Mouse (Mus musculus): ENCODE measurements around the gene Wfs1.

Wfs1 gene

DNA sequence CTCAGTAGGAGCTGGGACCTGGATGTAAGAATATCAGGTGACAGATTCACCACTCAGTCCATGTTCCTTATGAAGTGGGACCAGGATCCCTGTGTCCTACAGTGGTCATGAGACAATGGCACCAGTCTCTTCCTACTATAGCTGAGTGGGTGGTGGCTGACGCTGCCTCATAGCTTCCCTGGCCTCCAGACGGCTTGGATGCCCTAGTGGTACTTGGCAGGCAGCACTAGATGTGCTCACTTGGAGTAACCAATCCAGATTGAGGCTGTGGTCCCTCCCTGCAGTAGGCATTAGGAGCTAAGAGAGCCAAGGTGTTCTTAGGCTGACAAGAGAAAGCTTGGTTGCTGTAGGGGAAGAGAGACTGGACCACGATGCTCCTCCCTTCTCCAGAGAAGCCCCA is 59.6 kb downstream of the Wfs1 start:
- WGBS = 44% methylated on average over 3 of the region's 3 CpGs

DNA sequence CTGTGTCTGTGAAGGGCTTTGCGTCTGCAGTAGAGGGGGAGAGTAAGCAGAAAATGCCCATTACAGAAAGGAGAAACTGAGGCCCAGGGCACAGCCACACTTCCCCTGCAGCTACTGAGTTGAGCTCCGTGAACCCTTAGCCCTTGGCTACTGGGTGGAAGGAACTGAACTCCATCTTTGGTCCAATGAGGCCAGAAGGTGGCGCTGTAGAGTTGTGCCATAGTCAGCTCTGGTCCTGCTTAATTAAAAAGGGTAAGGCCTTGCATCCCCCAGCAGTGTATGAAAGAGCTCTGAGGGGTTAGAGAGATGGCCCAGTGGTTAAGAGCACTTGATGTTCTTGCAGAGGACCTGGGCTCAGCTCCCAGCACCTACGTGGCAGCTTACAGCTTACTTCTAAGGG is 60.3 kb downstream of the Wfs1 start:
- 45% methylated on average over 4 of the region's 4 CpGs for WGBS

DNA sequence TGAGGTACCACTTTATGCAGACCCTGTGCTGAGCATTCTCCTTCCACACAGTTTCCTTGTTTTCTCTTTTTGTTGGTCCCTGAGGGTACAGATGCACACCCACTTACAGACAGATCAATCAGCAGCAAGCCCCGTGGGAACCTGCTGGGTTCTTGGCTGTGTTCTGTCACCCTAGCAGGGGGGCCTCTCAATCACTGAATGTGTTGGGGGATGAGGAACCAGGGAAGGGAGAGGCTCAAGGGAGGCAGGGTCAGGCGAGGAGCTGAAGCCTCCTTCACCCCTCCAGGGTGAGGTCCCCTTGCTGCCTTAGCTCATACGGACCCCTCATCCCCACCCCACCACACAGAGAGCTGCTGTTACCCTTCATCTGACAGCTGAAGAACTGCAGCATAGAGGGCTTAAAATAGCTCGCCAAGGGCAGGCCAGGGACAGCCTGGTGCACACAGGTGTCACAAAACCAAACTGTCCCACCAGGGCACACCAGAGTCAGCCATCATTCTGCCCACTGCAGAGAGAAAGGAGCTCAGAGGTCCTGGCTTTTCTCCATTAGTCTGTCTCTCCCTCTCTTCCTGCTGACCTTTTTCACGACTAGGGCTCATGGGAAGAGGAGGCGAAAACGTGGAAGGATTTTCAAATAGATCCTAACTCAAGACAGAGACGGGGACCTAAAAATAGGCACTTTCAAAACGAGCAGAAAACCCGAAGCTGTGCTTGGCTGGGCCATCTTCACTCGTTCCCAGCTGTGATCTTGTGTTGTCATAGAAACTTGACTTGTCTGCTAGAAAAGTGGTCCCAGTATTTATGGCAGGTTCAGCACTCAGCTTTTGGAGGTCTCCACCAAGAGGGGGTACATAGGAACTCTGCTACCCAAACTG is 64.9 kb downstream of the Wfs1 start:
- WGBS = 14% methylated on average over 11 of the region's 11 CpGs

DNA sequence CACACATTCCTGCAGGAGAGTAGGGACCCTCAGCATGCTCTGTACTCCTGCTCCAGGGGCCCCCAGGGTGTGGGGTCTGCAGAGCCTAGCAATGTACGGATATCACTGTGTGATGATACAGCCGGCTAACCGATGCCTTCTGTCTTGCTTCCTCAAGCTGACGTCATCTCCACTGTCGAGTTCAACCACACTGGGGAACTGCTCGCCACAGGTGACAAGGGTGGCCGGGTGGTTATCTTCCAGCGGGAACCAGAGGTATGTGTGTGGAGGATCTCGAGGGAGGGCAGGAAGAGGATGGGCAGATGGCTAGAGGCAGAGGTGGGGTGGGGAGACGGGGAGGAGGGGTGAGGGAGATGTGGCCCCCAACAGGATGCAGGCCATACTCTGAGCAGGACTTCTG is 66.2 kb downstream of the Wfs1 start:
- 43% methylated on average over 10 of the region's 10 CpGs for WGBS

DNA sequence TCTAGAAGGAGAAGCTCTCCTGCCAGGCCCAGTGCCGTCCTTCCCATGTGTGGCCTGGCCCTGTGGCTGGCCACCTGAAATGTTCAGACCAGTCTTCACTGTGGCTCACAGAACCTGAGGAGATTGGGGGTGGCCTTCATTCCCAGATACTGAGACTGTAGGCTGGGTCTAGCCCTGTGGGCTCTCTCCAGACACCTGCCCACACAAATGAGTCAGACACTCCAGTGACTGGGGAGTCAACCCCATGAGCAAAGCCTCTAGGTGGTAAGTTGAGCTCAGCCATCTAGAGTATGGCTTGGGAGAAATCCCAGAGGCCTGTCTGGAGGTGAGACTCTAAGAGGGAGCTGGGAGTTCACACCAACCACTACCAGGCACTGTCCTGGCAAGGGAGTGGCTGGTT is 67.1 kb downstream of the Wfs1 start:
- 72% methylated on average over 1 of the region's 1 CpGs for WGBS

DNA sequence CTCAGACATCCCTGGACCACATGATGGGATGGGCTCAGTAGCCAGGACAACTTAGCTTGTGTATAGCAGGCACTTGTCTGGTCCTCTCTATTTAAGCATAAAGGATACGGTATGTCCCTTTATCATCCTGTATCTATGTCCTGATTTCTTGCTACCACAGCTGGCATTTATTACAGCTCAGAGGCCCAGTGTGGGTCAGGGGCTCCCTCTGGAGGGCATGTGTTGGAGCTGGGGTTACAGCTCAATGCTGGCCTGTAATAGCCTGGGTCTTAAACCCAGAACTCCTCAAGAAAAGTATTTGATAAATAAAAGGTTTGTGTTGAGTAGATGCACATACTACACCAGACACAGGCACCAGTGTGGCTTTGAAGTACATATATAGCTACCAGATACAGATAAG is 68.9 kb downstream of the Wfs1 start:
- 34% methylated on average over 1 of the region's 1 CpGs for WGBS

DNA sequence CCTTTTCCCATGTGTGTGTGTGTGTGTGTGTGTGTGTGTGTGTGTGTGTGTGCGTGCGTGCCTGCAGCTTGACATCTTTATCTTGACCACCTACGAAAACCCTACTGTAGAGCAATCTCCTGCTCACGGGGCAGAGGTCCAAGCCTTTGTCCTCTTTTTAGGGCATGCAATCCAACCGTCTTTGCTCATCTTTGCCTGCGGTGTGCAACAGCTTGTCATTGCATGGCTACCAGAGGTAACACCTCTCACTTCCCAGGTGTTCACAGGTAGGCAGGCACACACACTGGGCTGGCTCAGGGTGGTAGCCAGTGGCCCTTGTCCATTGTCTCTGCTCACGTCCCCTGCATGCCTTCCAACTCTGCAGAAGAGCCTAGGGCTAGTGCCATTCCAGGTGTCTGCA is 71.0 kb downstream of the Wfs1 start:
- 60% methylated on average over 7 of the region's 7 CpGs for WGBS

DNA sequence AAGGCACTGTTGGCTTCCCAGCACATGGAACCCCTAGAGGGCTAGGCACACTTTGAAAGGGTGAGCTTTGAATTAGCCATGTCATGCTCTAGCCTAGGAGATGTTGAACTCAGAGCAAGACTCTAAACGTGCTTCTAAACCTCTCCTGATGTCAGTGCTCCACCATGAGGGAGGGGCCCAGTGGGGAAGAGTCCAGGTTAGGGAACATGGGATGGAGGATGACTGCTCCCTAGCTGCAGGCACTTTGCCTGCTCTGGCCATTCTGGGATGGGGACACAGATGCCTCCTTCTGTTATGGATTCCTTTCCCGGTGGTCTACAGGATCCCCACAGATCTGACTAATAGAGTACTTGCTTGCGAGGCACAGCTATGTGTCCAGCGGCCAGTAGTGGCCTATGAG is 71.8 kb downstream of the Wfs1 start:
- WGBS = 60% methylated on average over 4 of the region's 4 CpGs

DNA sequence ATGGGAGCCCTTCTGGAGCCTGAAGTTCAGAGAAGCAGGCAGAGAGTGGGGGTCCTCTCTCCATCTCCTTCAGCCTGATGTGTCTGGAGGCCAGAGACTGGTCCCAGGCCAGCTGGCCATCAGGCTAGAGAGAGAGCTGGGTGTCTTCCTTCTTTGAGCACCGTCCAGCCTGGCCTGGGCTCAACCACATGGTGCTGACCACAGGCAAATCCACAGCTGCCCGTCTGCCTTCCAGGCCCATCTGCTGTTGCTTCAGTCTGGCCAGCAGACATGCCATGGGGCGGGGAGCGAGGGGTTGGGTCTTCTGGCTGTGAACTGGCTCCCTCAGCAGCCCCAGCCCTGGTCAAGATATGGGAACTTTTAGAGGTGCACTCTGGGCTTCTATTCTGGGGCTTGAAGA is 72.4 kb downstream of the Wfs1 start:
- 56% methylated on average over 4 of the region's 4 CpGs for WGBS
